ENCODE assay signal across 13 mouse cellular contexts in the genomic region with DNA sequence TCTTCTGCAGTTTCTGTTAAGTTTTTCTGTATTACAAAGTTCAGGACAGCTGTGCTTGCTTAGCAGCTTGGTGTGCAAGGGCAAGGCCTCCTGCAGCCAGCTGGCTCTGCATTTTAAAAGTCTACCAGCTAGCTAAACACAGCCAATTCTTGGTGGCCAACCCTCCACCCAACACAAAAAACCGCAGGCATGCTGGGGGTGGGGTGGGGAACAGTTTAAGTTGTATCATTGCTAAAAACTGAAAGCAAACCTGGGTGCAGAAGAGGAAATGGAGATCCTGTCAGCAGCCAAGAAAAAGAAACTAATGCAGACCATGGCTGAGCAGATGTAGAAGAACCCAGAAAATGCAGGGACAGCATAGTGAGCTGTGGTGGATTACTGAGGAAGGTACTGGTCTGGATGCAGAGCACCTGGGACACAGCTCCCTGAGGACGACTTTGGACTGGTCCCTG. TPM values are rescaled to one million over a fixed set of nuclear protein-coding genes. Genes with fewer than 3 reads are reported as not detected.
DNase-seq lines count a peak whose midpoint lies in the region; TF ChIP-seq lines count a peak whose summit lies in the region.
"Had no signal": no experiment of that assay in that cellular context is flagged by ENCODE, and none has a peak within 500 bp of the region (broad histone marks: within the 10 kb centered on the region; RNA-seq: fewer than 3 reads in every experiment).

A gene (plus strand): TSS at position 402 of the 452 bp plus-strand sequence.

- H3K36me3 ChIP-seq in kidney, adult 2 months (ENCODE audit: control insufficient read depth, insufficient read depth, low read length), result no peaks in the 10 kb centered on the region
- H3K36me3 ChIP-seq in thymus, adult 2 months (ENCODE audit: control insufficient read depth, insufficient read depth, low read length), result no peaks in the 10 kb centered on the region
- H3K36me3 ChIP-seq: G1E; liver, embryonic 13.5 days; neural tube, embryonic 12.5 days had no signal

- H3K4me3 ChIP-seq in kidney, adult 2 months (ENCODE audit: insufficient read depth, low read depth, low read length), result no peak within 1 kb of the TSS
- peak within 1 kb of the TSS; percentile 48 for H3K4me3 ChIP-seq in thymus, adult 2 months (ENCODE audit: control insufficient read depth, insufficient read depth, low read length)
- H3K4me3 ChIP-seq: layer of hippocampus, adult 2 months; liver, embryonic 13.5 days; neural tube, embryonic 12.5 days had no signal

- DNase-seq in kidney, adult 2 months, result peak; percentile 6
- DNase-seq in kidney, postnatal 10 days, result no peak
- peak; percentile 4 for DNase-seq in NIH3T3 (ENCODE audit: low read depth)
- DNase-seq in lung, postnatal 4 days, result peak; percentile 22 to 31
- DNase-seq in thymus, adult 2 months, result peak; percentile 71
- DNase-seq in frontal cortex, postnatal 14 days (ENCODE audit: low spot score in 2 of 2), result no peak
- no peak for DNase-seq in urinary bladder, postnatal 36 days (ENCODE audit: low spot score in 2 of 2)
- no peak for DNase-seq in cerebellum, adult 11-12 months
- DNase-seq: liver, embryonic 13.5 days had no signal

- 39% methylated on average over 2 of the region's 2 CpGs for WGBS in kidney, adult 2 months
- 2% methylated on average over 2 of the region's 2 CpGs for WGBS in thymus, adult 2 months

- H3K27ac ChIP-seq in kidney, adult 2 months (ENCODE audit: insufficient read depth, low read depth, low read length), result no peak within 1 kb of the TSS
- peak within 1 kb of the TSS; percentile 99 for H3K27ac ChIP-seq in thymus, adult 2 months (ENCODE audit: control insufficient read depth, insufficient read depth, low read length)
- H3K27ac ChIP-seq: hindbrain, embryonic 14.5 days; layer of hippocampus, adult 2 months; liver, embryonic 13.5 days; neural tube, embryonic 12.5 days had no signal

- TF ChIP-seq CTCF in kidney, adult 2 months (conservative IDR thresholded peaks at IDR 0.05; ENCODE audit: insufficient read depth, insufficient read length, low read depth, low read length), result no peak
- no peak for TF ChIP-seq CTCF in thymus, adult 2 months (IDR thresholded peaks at IDR 0.05; ENCODE audit: borderline replicate concordance, control insufficient read depth, extremely low read depth, insufficient read depth, low read length, poor library complexity)

- H3K27me3 ChIP-seq in kidney, adult 2 months (replicated peaks; ENCODE audit: control insufficient read depth, insufficient read depth, low read length), result no peaks in the 10 kb centered on the region
- H3K27me3 ChIP-seq in thymus, adult 2 months (ENCODE audit: control insufficient read depth, insufficient read depth, low read length), result no peaks in the 10 kb centered on the region
- H3K27me3 ChIP-seq: liver, embryonic 13.5 days; neural tube, embryonic 12.5 days had no signal

- no peak for TF ChIP-seq POLR2A in kidney, adult 2 months (IDR thresholded peaks at IDR 0.05; ENCODE audit: low read depth, low read length)
- no peak for TF ChIP-seq POLR2A in thymus, adult 2 months (IDR thresholded peaks at IDR 0.05; ENCODE audit: control insufficient read depth, extremely low read depth, insufficient read depth, low read length, poor library complexity)

- H3K4me1 ChIP-seq in kidney, adult 2 months (ENCODE audit: control insufficient read depth, insufficient read depth, low read length), result no peaks in the 10 kb centered on the region
- peaks cover 26% of the 10 kb centered on the region for H3K4me1 ChIP-seq in thymus, adult 2 months (replicated peaks; ENCODE audit: control insufficient read depth, insufficient read depth, low read length)
- H3K4me1 ChIP-seq: liver, embryonic 13.5 days; neural tube, embryonic 12.5 days had no signal

RNA-seq across cellular contexts. Expression of the gene that starts here (rescaled TPM):
- polyA plus RNA-seq in kidney, adult 2 months (2012; rRNA removed), result 0.11 and 0.78 TPM in 2 replicates
- polyA plus RNA-seq in thymus, adult 2 months (2012; rRNA removed), result 6.0 and 6.8 TPM in 2 replicates
- polyA plus RNA-seq: G1E; hindbrain, embryonic 14.5 days had no signal

Comparison
In these comparisons a context has a peak if more than half of its experiments do, and no peak if none do; other contexts are left out.
1. Peak in DNase-seq in kidney, adult 2 months; RNA of the gene not detected or under 1 TPM.
2. DNase-seq: peak in NIH3T3 (single experiment), lung, postnatal 4 days (2 of 2) and thymus, adult 2 months (single experiment); none in kidney, postnatal 10 days (single experiment), frontal cortex, postnatal 14 days (0 of 2), urinary bladder, postnatal 36 days (0 of 2) and cerebellum, adult 11-12 months (single experiment).